Mouse (Mus musculus) embryo, embryonic 10 days (tissue): ENCODE results near the gene Car4.

Experiments used
- DNase-seq: peaks from one replicate; pipeline ENCODE4 v3.0.0-alpha.2; 2015; ENCODE audit warnings: low spot score

Car4 gene

DNA sequence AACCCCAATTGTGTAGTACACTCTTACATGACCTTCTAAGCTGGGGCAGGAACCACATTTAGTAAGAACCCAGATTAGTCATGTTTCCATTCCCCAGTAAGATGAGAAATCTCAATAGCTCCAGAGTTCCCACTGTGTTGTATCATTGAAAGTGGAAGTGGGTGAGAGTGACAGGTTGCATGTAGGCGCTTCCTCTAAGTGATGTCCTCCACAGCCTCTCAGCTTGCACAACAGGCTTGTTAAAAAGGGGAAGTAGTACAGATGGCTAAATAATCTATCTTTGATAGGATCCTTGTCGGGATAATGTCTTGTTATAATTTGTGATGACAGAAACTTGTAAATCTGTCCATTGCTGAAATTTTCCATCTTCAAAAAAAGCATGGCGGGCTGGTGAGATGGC lies 46.0 kb downstream of the Car4 start:
- no peak for DNase-seq

DNA sequence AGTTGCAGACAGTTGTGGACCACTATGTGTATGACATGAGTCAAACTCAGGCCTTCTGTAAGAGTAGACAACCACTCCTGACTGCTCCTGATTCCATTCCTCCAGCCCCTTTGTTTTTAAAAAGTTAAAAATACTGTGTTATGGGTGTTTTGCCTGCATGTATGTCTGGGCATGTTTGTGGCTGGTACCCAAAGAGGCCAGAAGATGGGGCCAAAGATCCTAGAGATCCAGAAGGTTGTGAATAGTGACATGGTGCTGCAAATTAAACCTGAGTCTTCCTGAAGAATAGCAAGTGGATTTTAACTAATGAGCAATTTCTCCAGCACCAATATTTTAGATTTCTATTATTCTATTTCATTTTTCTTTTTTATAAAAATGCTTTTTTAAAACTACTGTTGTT lies 55.5 kb downstream of the Car4 start:
- DNase-seq, result peak; percentile 3
